Mouse (Mus musculus): ENCODE results near the gene Fam172a. TPM values are rescaled to one million over a fixed set of nuclear protein-coding genes. Genes with fewer than 3 reads are reported as not detected.

Gene Fam172a
- polyA plus RNA-seq, 1 experiment, result 4.0 TPM

GRCm38 (mm10) chr13:78157465-78157864 lies 455.6 kb downstream of the Fam172a start:
- H3K4me1 ChIP-seq (ENCODE audit: control insufficient read depth, insufficient read depth, low read length), result no peaks in the 10 kb centered on the region
- no peaks in the 10 kb centered on the region for H3K27me3 ChIP-seq (ENCODE audit: control insufficient read depth, insufficient read depth, low read length)
- H3K36me3 ChIP-seq (ENCODE audit: control insufficient read depth, insufficient read depth, low read length), result no peaks in the 10 kb centered on the region
- TF ChIP-seq POLR2A (IDR thresholded peaks at IDR 0.05; ENCODE audit: control insufficient read depth, low read depth, low read length) (no peak), CTCF (IDR thresholded peaks at IDR 0.05; ENCODE audit: control insufficient read depth, insufficient read depth, insufficient replicate concordance, low read depth, low read length) (no peak)
- no peak overlapping the region for H3K4me3 ChIP-seq (ENCODE audit: control insufficient read depth, low read depth, low read length)
- no peak overlapping the region for H3K27ac ChIP-seq (ENCODE audit: control insufficient read depth, insufficient read depth, low read depth, low read length)

DNA sequence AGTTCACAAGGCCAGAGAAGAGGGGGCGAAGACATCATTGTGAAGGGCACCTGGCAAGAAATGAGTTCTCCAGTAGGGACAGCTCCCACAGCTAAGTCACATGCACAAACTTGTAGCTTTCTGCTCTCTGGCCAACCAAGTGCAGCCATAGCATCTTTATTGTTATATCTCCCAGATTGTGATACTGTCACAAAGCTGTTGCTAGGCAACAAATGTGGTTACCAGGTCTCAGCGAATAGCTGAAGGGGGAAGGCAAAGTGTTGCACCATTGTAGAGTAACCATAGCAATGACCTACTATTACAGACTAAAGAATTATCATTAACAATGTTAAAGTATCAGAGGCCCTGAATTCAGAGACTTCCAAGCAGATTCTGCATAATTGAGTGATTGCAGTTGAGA lies 460.3 kb downstream of the Fam172a start:
- Histone ChIP-seq H3K4me1 (ENCODE audit: control insufficient read depth, insufficient read depth, low read length) (peaks cover 2% of the 10 kb centered on the region; the same call in 1 of the 2 replicates), H3K36me3 (ENCODE audit: control insufficient read depth, insufficient read depth, low read length) (no peaks in the 10 kb centered on the region), H3K27ac (ENCODE audit: control insufficient read depth, insufficient read depth, low read depth, low read length) (no peak overlapping the region), H3K4me3 (ENCODE audit: control insufficient read depth, low read depth, low read length) (peak overlapping the region; percentile 61; the same call in 1 of the 2 replicates), H3K27me3 (ENCODE audit: control insufficient read depth, insufficient read depth, low read length) (no peaks in the 10 kb centered on the region)
- no peak for TF ChIP-seq POLR2A (IDR thresholded peaks at IDR 0.05; ENCODE audit: control insufficient read depth, low read depth, low read length)
- TF ChIP-seq CTCF (IDR thresholded peaks at IDR 0.05; ENCODE audit: control insufficient read depth, insufficient read depth, insufficient replicate concordance, low read depth, low read length), result no peak

- H3K36me3 ChIP-seq (ENCODE audit: control insufficient read depth, insufficient read depth, low read length), result no peaks in the 10 kb centered on the region
- TF ChIP-seq CTCF (IDR thresholded peaks at IDR 0.05; ENCODE audit: control insufficient read depth, insufficient read depth, insufficient replicate concordance, low read depth, low read length) (no peak), POLR2A (IDR thresholded peaks at IDR 0.05; ENCODE audit: control insufficient read depth, low read depth, low read length) (no peak)
- no peak overlapping the region; the same call in 1 of the 2 replicates for H3K27ac ChIP-seq (ENCODE audit: control insufficient read depth, insufficient read depth, low read depth, low read length)
- peak overlapping the region; percentile 94 for H3K4me3 ChIP-seq (ENCODE audit: control insufficient read depth, low read depth, low read length)
- H3K27me3 ChIP-seq (ENCODE audit: control insufficient read depth, insufficient read depth, low read length), result no peaks in the 10 kb centered on the region
- peaks cover 2% of the 10 kb centered on the region; the same call in 1 of the 2 replicates for H3K4me1 ChIP-seq (ENCODE audit: control insufficient read depth, insufficient read depth, low read length)
These were observed 461.5 kb downstream of the Fam172a start for GRCm38 (mm10) chr13:78163087-78163958.

DNA sequence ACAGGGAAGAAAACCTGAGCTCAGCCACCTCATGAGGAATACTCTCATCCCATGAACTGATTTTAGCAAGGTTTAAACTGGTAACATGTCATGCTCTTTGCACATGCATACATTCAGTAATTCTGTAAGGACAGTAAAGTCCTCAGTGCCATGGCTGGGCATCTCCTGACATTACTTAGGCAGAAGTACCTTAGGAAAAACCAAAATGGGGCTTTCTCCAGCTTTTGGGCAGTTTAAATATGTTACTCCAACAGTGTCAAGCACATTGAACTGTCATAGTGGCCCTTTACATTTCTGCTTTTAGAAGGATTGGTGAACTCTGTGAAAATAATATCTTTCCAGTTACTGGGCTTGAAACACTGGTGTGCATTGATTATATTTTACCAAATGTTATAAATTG lies 463.1 kb downstream of the Fam172a start:
- no peaks in the 10 kb centered on the region for H3K27me3 ChIP-seq (ENCODE audit: control insufficient read depth, insufficient read depth, low read length)
- H3K4me1 ChIP-seq (ENCODE audit: control insufficient read depth, insufficient read depth, low read length), result peaks cover 2% of the 10 kb centered on the region; the same call in 1 of the 2 replicates
- H3K36me3 ChIP-seq (ENCODE audit: control insufficient read depth, insufficient read depth, low read length), result no peaks in the 10 kb centered on the region
- no peak overlapping the region for H3K27ac ChIP-seq (ENCODE audit: control insufficient read depth, insufficient read depth, low read depth, low read length)
- no peak overlapping the region for H3K4me3 ChIP-seq (ENCODE audit: control insufficient read depth, low read depth, low read length)
- TF ChIP-seq CTCF (IDR thresholded peaks at IDR 0.05; ENCODE audit: control insufficient read depth, insufficient read depth, insufficient replicate concordance, low read depth, low read length) (no peak), POLR2A (IDR thresholded peaks at IDR 0.05; ENCODE audit: control insufficient read depth, low read depth, low read length) (no peak)

- Histone ChIP-seq H3K27ac (ENCODE audit: control insufficient read depth, insufficient read depth, low read depth, low read length) (no peak overlapping the region), H3K36me3 (ENCODE audit: control insufficient read depth, insufficient read depth, low read length) (no peaks in the 10 kb centered on the region), H3K4me3 (ENCODE audit: control insufficient read depth, low read depth, low read length) (no peak overlapping the region), H3K4me1 (ENCODE audit: control insufficient read depth, insufficient read depth, low read length) (peaks cover 5% of the 10 kb centered on the region), H3K27me3 (ENCODE audit: control insufficient read depth, insufficient read depth, low read length) (no peaks in the 10 kb centered on the region)
- TF ChIP-seq POLR2A (IDR thresholded peaks at IDR 0.05; ENCODE audit: control insufficient read depth, low read depth, low read length) (no peak), CTCF (IDR thresholded peaks at IDR 0.05; ENCODE audit: control insufficient read depth, insufficient read depth, insufficient replicate concordance, low read depth, low read length) (no peak)
These were observed 466.3 kb downstream of the Fam172a start for GRCm38 (mm10) chr13:78168166-78168565.

DNA sequence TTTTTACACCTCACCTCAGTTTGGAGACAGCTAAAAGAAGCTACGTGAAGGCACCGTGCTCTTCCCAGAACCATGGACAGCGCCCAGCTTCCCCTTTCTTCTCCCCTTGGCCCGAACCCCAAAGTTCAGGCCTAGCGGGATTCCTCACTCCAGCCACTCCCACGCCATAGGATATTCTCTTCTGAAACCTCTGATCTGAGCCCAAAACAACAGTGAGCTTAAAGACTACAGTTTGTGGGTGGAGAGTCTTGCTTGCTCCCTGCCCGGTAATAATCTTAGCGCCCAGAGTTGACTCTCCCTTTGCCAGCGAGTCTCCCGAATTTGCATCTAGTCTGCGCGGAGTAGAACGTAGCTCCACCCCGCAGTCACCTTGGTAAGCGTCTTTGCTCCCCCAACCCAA lies 469.5 kb downstream of the Fam172a start:
- Histone ChIP-seq H3K36me3 (ENCODE audit: control insufficient read depth, insufficient read depth, low read length) (no peaks in the 10 kb centered on the region), H3K27me3 (ENCODE audit: control insufficient read depth, insufficient read depth, low read length) (no peaks in the 10 kb centered on the region), H3K4me1 (ENCODE audit: control insufficient read depth, insufficient read depth, low read length) (peaks cover 3% of the 10 kb centered on the region; the same call in 1 of the 2 replicates), H3K4me3 (ENCODE audit: control insufficient read depth, low read depth, low read length) (no peak overlapping the region), H3K27ac (ENCODE audit: control insufficient read depth, insufficient read depth, low read depth, low read length) (no peak overlapping the region)
- TF ChIP-seq POLR2A (IDR thresholded peaks at IDR 0.05; ENCODE audit: control insufficient read depth, low read depth, low read length) (no peak), CTCF (IDR thresholded peaks at IDR 0.05; ENCODE audit: control insufficient read depth, insufficient read depth, insufficient replicate concordance, low read depth, low read length) (no peak)

GRCm38 (mm10) chr13:78171984-78172636 lies 470.3 kb downstream of the Fam172a start:
- Histone ChIP-seq H3K4me1 (ENCODE audit: control insufficient read depth, insufficient read depth, low read length) (peaks cover 3% of the 10 kb centered on the region; the same call in 1 of the 2 replicates), H3K36me3 (ENCODE audit: control insufficient read depth, insufficient read depth, low read length) (no peaks in the 10 kb centered on the region), H3K27ac (ENCODE audit: control insufficient read depth, insufficient read depth, low read depth, low read length) (no peak overlapping the region), H3K4me3 (ENCODE audit: control insufficient read depth, low read depth, low read length) (no peak overlapping the region), H3K27me3 (ENCODE audit: control insufficient read depth, insufficient read depth, low read length) (no peaks in the 10 kb centered on the region)
- no peak for TF ChIP-seq POLR2A (IDR thresholded peaks at IDR 0.05; ENCODE audit: control insufficient read depth, low read depth, low read length)
- TF ChIP-seq CTCF (IDR thresholded peaks at IDR 0.05; ENCODE audit: control insufficient read depth, insufficient read depth, insufficient replicate concordance, low read depth, low read length), result no peak

Measured in testis, adult 2 months (tissue).